Mouse (Mus musculus) neutrophil, adult 5-6 weeks (primary cell): ENCODE results near the gene Mecr. TPM values are rescaled to one million over a fixed set of nuclear protein-coding genes. Genes with fewer than 3 reads are reported as not detected.

Experiments used
- ATAC-seq: fragments of 151-379, 151-347 bp; 2 replicates; pipeline ENCODE4 v1.8.0; 2017; ENCODE audit warnings: mild to moderate bottlenecking, moderate TSS enrichment; ENCODE audit not compliant: insufficient number of reproducible peaks, poor library complexity, low FRiP score, severe bottlenecking; ENCODE audit errors: extremely low read depth
- total RNA-seq: library from RNA; stranded (forward); fragments of 200-1000 nt; gene quantifications from 2 replicates; pipeline ENCODE4 v1.2.3, GENCODE M21; 2017

Gene Mecr
- total RNA-seq, 1 experiment from 2014 or later = 10.5 TPM

DNA sequence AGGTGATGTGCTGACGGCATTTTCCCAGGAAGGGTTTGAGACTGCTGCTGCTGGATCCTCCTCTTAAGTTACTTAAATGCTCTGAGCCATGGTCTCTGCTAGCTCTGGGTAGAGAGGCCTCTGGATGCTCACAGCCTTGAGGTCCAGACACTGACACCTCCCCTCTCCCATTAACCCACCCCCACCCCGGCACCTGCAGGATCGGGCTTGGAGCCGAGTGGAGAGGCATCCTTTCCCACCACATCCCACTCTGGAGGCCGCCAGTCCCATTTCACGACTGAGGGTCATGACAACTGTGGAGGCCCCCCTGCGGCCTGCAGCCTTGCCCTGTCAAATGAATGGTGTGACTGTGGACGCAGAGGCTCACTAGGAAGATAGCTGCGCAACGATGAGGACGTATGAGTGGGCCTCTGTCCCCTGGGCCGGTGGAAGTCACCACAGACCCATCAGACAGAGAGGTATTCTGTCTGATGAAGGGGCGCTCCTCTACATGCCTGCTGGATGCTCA lies 72.6 kb downstream of the Mecr start:
- ATAC-seq = no peak

DNA sequence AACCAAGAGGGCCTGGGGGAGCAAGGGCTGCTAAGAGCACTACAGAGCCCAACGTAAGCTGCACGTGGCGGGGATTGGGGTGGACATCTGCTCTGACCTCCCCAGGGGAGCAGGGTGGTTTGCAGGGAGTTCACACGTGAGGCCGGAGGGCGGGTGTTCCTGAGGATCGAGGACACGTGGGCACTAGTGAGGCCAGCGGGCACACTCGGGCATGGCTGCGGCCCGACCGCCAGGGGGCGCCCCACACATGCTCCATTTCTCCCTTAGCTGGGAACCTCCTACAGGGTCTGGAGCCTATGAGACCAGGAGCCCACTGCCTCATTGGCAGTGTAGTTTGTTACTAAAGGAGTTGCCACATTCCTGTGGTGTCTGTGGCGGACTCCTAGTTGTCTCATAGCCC lies 73.2 kb downstream of the Mecr start:
- ATAC-seq = 0 out of 2 replicates have a peak, but pooled peaks have one; percentile 21

DNA sequence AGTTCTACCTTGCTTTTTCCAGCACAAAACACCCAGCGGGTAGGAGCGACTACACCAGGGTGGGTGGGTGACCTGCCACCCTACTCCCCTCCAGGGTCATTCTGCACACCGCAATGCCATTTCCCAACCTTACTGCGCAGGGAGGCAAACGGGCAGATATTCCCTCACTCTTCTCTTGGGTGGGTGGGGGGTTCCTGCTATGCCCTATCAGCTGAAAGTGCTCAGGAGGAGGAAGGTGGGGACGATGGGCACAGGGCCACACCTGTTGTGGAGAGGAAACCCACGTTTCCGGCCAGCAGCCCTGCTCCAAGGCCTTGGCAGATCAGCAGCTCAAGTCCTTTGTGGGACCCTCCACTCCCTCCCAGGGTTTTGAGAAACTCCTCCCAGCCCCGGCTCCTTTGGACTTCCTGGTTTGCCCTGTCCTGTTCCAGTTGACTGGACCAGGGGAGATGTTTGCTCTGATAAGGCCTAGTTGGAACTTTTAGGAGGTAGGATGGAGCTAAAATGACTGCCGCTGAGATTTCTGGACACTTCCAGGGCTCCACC lies 73.8 kb downstream of the Mecr start:
- no peak for ATAC-seq

Other genes with a start within 250 kb of the Mecr start
- gene Ptpru, start 5.2 kb upstream of the Mecr start, total RNA-seq = not detected in 2 replicates
- 65.4 and 66.6 TPM in 2 replicates for gene Srsf4, start 30.1 kb downstream of the Mecr start, total RNA-seq
- gene Tmem200b, start 78.3 kb downstream of the Mecr start, total RNA-seq = not detected in 2 replicates
- gene Gm10300, start 231.2 kb downstream of the Mecr start, total RNA-seq = 0.49 and 0.70 TPM in 2 replicates
- 179 and 190 TPM in 2 replicates for gene Epb41, start 231.9 kb downstream of the Mecr start, total RNA-seq